Mouse (Mus musculus) C2C12 (cell line): Measurements from ENCODE around the gene Gtpbp3. TPM values are rescaled to one million over a fixed set of nuclear protein-coding genes. Genes with fewer than 3 reads are reported as not detected.
A peak's percentile ranks its signal among the peaks of the same experiment; 100 is the strongest.

Experiments used
- H3K27me3 ChIP-seq: one replicate; pipeline ENCODE4 v1.6.1; 2011; ENCODE audit not compliant: control insufficient read depth, insufficient read depth, insufficient read length
- H3K36me3 ChIP-seq: one replicate; pipeline ENCODE4 v1.6.1; 2011; ENCODE audit not compliant: control insufficient read depth, insufficient read depth
- H3K4me3 ChIP-seq: one replicate; pipeline ENCODE4 v1.5.1; 2011; ENCODE audit warnings: mild to moderate bottlenecking, control low read depth; ENCODE audit not compliant: poor library complexity, insufficient read depth, severe bottlenecking
- H3K79me2 ChIP-seq: one replicate; pipeline ENCODE4 v1.6.1; 2011; ENCODE audit not compliant: control insufficient read depth, insufficient read depth
- H3K79me3 ChIP-seq: one replicate; pipeline ENCODE4 v1.6.1; 2011; ENCODE audit warnings: low read depth, control low read depth
- H3ac ChIP-seq: one replicate; pipeline ENCODE3; 2011; ENCODE audit warnings: low read depth; ENCODE audit not compliant: control insufficient read depth, insufficient read length
- CEBPB ChIP-seq: IDR thresholded peaks from one replicate; pipeline ENCODE4 v1.6.1; 2011; ENCODE audit warnings: low read depth, mild to moderate bottlenecking, control low read depth, moderate library complexity
- CTCF ChIP-seq: IDR thresholded peaks from one replicate; pipeline ENCODE4 v1.5.1; 2011; ENCODE audit not compliant: control insufficient read depth, insufficient read depth, insufficient read length
- FOSL1 ChIP-seq: IDR thresholded peaks from one replicate; pipeline ENCODE4 v1.8.0; 2011; ENCODE audit warnings: mild to moderate bottlenecking, low read length; ENCODE audit not compliant: poor library complexity, insufficient read depth, severe bottlenecking
- MAX ChIP-seq: IDR thresholded peaks from one replicate; pipeline ENCODE4 v1.6.1; 2011; ENCODE audit warnings: mild to moderate bottlenecking, control low read depth
- MYOD1 ChIP-seq: IDR thresholded peaks from one replicate; pipeline ENCODE4 v1.6.1; 2011; ENCODE audit warnings: low read depth; ENCODE audit not compliant: control insufficient read depth, insufficient read length
- MYOG ChIP-seq: IDR thresholded peaks from one replicate; pipeline ENCODE4 v1.6.1; 2011; ENCODE audit not compliant: control insufficient read depth, insufficient read length; ENCODE audit errors: extremely low read depth
- USF1 ChIP-seq: IDR thresholded peaks from one replicate; pipeline ENCODE4 v1.6.1; 2011; ENCODE audit warnings: low read depth, mild to moderate bottlenecking, control low read depth, moderate library complexity
- long read RNA-seq, 2 experiments: library from polyadenylated mRNA; unstranded; transcript quantifications; one replicate each; pipeline ENCODE4 v2.0.0; 2019 to 2020
- polyA plus RNA-seq: library from polyadenylated mRNA; unstranded; fragments of >200 nt; fragmentation: generic; extraction: Trizol; gene quantifications from one replicate; pipeline ENCODE4 v1.2.1, GENCODE M21; 2012; ENCODE audit warnings: missing spikeins

Gtpbp3 gene
- polyA plus RNA-seq = 21.4 TPM
- long read RNA-seq, experiment 1, transcript Gtpbp3-201 (9 exons, 2,800 nt) = minor isoform, 7 of 23 reads
- long read RNA-seq, experiment 1, transcript Gtpbp3-202 (8 exons, 2,109 nt) = major isoform, 9 of 23 reads
- long read RNA-seq, experiment 1, partial matches to known transcripts = 3 of 23 reads
- long read RNA-seq, experiment 1, other reads (novel, unspliced or antisense) = 4 of 23 reads
- long read RNA-seq, experiment 2, transcript Gtpbp3-202 (8 exons, 2,109 nt) = minor isoform, 31 of 135 reads
- long read RNA-seq, experiment 2, transcript Gtpbp3-201 (9 exons, 2,800 nt) = major isoform, 49 of 135 reads
- long read RNA-seq, experiment 2, partial matches to known transcripts = 7 of 135 reads
- long read RNA-seq, experiment 2, other reads (novel, unspliced or antisense) = 46 of 135 reads

DNA sequence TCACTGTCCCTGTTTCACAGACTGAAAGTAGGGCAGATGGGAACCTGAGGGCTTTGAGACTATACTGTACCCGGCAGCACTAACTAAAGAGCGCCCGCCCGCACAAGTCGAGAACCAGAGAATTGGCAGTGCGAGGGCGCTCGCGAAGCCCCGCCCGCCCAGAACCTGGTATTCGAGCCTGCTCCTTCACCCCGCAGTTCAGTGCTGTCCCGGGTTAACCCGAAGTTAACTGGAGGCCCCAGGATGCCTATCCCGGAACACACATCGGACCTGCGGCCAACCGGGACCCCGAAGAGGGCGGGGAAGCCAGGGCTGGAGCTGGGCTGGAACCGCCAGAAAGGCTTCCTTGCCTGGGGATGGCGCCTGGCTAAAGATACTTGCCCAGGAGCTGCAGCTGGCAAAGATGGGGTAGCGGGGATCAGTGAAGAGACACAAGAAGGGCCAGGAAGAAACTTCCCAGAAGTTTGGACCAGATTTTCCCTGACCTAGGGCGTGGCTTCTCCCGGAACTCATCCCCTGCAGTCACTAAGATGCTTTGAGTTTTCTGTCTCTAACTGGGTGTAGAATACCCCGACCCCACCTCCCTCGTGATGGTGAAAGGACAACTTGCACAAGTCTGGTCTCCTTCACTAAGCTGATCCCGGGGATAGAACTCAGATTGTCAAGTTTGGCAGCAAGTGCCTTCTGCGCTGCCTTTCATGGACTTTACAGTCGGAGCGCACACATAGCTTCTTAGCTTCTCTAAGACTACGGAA lies at the start of gene Gtpbp3:
TSS of gene Gtpbp3 (plus strand) at position 413 of the 755 bp plus-strand sequence.
- peak within 1 kb of the TSS; percentile 83 for H3ac ChIP-seq
- H3K79me3 ChIP-seq = peaks cover 15% of the 10 kb centered on the region
- H3K79me2 ChIP-seq = peaks cover 50% of the 10 kb centered on the region
- peak within 1 kb of the TSS; percentile 68 for H3K4me3 ChIP-seq
- H3K27me3 ChIP-seq = no peaks in the 10 kb centered on the region
- TF ChIP-seq MYOG = no peak
- H3K36me3 ChIP-seq = peaks cover 31% of the 10 kb centered on the region

DNA sequence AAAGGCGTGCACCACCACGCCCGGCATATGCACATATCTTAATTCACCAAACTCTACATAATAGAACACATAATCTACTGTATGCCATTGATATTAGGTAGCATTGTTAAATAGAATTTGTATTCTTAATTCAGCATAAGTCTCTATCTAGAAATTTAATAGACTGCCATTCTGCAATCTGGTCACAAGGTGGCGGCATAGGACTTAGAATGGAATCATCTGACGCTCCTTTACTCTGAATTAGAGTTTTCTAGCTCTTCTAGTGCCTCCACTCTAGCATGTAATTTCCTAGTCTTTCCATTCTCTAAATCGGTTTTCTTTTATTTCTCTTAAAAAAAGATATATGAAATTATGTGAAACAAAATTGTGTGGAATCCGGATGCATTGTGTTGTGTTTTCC lies 46.5 kb upstream of the Gtpbp3 start:
- Histone ChIP-seq H3K4me3 (no peak overlapping the region), H3ac (no peak overlapping the region), H3K79me3 (no peaks in the 10 kb centered on the region), H3K79me2 (no peaks in the 10 kb centered on the region), H3K36me3 (no peaks in the 10 kb centered on the region), H3K27me3 (no peaks in the 10 kb centered on the region)
- no peak for TF ChIP-seq FOSL1

- no peaks in the 10 kb centered on the region for H3K79me3 ChIP-seq
- H3K4me3 ChIP-seq = no peak overlapping the region
- no peak overlapping the region for H3ac ChIP-seq
- H3K27me3 ChIP-seq = no peaks in the 10 kb centered on the region
- TF ChIP-seq MYOD1 (peak; percentile 64), FOSL1 (no peak)
- H3K36me3 ChIP-seq = no peaks in the 10 kb centered on the region
- H3K79me2 ChIP-seq = no peaks in the 10 kb centered on the region
Measured at GRCm38 (mm10) chr8:71445096-71445495, 42.8 kb upstream of the Gtpbp3 start.

- Histone ChIP-seq H3K4me3 (no peak overlapping the region), H3ac (no peak overlapping the region), H3K27me3 (no peaks in the 10 kb centered on the region), H3K36me3 (no peaks in the 10 kb centered on the region), H3K79me3 (no peaks in the 10 kb centered on the region), H3K79me2 (no peaks in the 10 kb centered on the region)
- TF ChIP-seq MYOD1 = no peak
- TF ChIP-seq MAX = no peak
- TF ChIP-seq CTCF = no peak
- TF ChIP-seq MYOG = no peak
- TF ChIP-seq USF1 = no peak
- no peak for TF ChIP-seq CEBPB
- no peak for TF ChIP-seq FOSL1
Measured at GRCm38 (mm10) chr8:71451337-71451736, 36.6 kb upstream of the Gtpbp3 start.

GRCm38 (mm10) chr8:71451777-71452176 lies 36.1 kb upstream of the Gtpbp3 start:
- no peak overlapping the region for H3ac ChIP-seq
- no peaks in the 10 kb centered on the region for H3K79me2 ChIP-seq
- no peaks in the 10 kb centered on the region for H3K79me3 ChIP-seq
- TF ChIP-seq CEBPB (no peak), MYOG (no peak), USF1 (no peak), CTCF (no peak), FOSL1 (no peak), MYOD1 (no peak), MAX (no peak)
- no peak overlapping the region for H3K4me3 ChIP-seq
- H3K27me3 ChIP-seq = no peaks in the 10 kb centered on the region
- H3K36me3 ChIP-seq = no peaks in the 10 kb centered on the region

GRCm38 (mm10) chr8:71452669-71453068 lies 35.2 kb upstream of the Gtpbp3 start:
- Histone ChIP-seq H3K79me3 (no peaks in the 10 kb centered on the region), H3K79me2 (no peaks in the 10 kb centered on the region), H3K36me3 (peaks cover 7% of the 10 kb centered on the region), H3K27me3 (no peaks in the 10 kb centered on the region), H3ac (no peak overlapping the region), H3K4me3 (no peak overlapping the region)
- TF ChIP-seq CEBPB (no peak), MYOG (no peak), MAX (no peak), CTCF (no peak), USF1 (no peak), MYOD1 (peak; percentile 95), FOSL1 (no peak)
